Mouse (Mus musculus) liver, embryonic 16.5 days (tissue): Measurements from ENCODE around the gene Mapk9. TPM values are rescaled to one million over a fixed set of nuclear protein-coding genes. Genes with fewer than 3 reads are reported as not detected.

Experiments
- ATAC-seq: fragments of 200-750 bp; cut with Nextera tagmentation; 2 replicates; pipeline ENCODE4 v1.8.0; 2017; ENCODE audit warnings: low read depth, mild to moderate bottlenecking, moderate number of reproducible peaks, moderate library complexity
- H3K27ac ChIP-seq: fragments of 300-500 bp; sonication (generic); 2 replicates; pipeline ENCODE4 v1.5.1; 2014; ENCODE audit warnings: mild to moderate bottlenecking, low read length
- H3K27me3 ChIP-seq: fragments of 300-500 bp; sonication (generic); 2 replicates; pipeline ENCODE4 v1.6.1; 2014; ENCODE audit warnings: low read depth, low read length, mixed read lengths; ENCODE audit not compliant: control insufficient read depth, insufficient read depth
- H3K36me3 ChIP-seq: fragments of 300-500 bp; sonication (generic); 2 replicates; pipeline ENCODE4 v1.6.1; 2014; ENCODE audit warnings: mild to moderate bottlenecking; ENCODE audit not compliant: control insufficient read depth, insufficient read depth
- H3K4me1 ChIP-seq: fragments of 300-500 bp; sonication (generic); 2 replicates; pipeline ENCODE4 v1.6.1; 2014; ENCODE audit warnings: low read depth, low read length, mixed read lengths; ENCODE audit not compliant: control insufficient read depth
- H3K4me2 ChIP-seq: fragments of 300-500 bp; sonication (generic); 2 replicates; pipeline ENCODE4 v1.6.1; 2014; ENCODE audit warnings: low read depth, low read length, mixed read lengths
- H3K4me3 ChIP-seq: fragments of 300-500 bp; sonication (generic); 2 replicates; pipeline ENCODE4 v1.5.1; 2014; ENCODE audit warnings: low read depth, mild to moderate bottlenecking, low read length
- H3K9ac ChIP-seq: fragments of 300-500 bp; sonication (generic); 2 replicates; pipeline ENCODE4 v1.6.1; 2014; ENCODE audit warnings: low read depth, low read length
- H3K9me3 ChIP-seq: fragments of 300-500 bp; sonication (generic); replicated peaks from 2 replicates; pipeline ENCODE4 v1.6.1; 2016; ENCODE audit warnings: low read length; ENCODE audit not compliant: control insufficient read depth
- WGBS: fragments of 180-500 bp; shearing (Covaris S2); extraction: QIAGEN DNeasy Blood & Tissue Kit; methylation state at CpG from one replicate; pipeline ENCODE4 v1.1.7; 2014; ENCODE audit not compliant: insufficient replicate concordance; 5-methylcytosine and 5-hydroxymethylcytosine counted together
- polyA plus RNA-seq: library from polyadenylated mRNA; unstranded; fragments of >200 nt; fragmentation: Nextera tagmentation; extraction: Ambion mirVana; gene quantifications from 2 replicates; pipeline ENCODE4 v1.2.1, GENCODE M21; 2015

Mapk9 gene
- polyA plus RNA-seq, 1 experiment from 2014 or later, result 15.1 TPM

GRCm38 (mm10) chr11:49845958-49846357 lies 593 bp upstream of the Mapk9 start:
- H3K4me2 ChIP-seq, result peak overlapping the region; percentile 93
- H3K27ac ChIP-seq, result peak overlapping the region; percentile 46; the same call in 1 of the 2 replicates
- peak overlapping the region; percentile 66 for H3K9ac ChIP-seq
- no peaks in the 10 kb centered on the region for H3K36me3 ChIP-seq
- no peak for ATAC-seq
- WGBS, result 32% methylated on average over 11 of the region's 11 CpGs
- peak overlapping the region; percentile 84 for H3K4me3 ChIP-seq
- peaks cover 28% of the 10 kb centered on the region for H3K4me1 ChIP-seq
- H3K9me3 ChIP-seq, result no peaks in the 10 kb centered on the region
- H3K27me3 ChIP-seq, result no peaks in the 10 kb centered on the region

- no peaks in the 10 kb centered on the region for H3K36me3 ChIP-seq
- 2% methylated on average over 29 of the region's 29 CpGs for WGBS
- no peak for ATAC-seq
Observed at GRCm38 (mm10) chr11:49847071-49847810, 690 bp downstream of the Mapk9 start.

GRCm38 (mm10) chr11:49847811-49848078 lies 1.2 kb downstream of the Mapk9 start:
- Histone ChIP-seq H3K9me3 (no peaks in the 10 kb centered on the region), H3K4me1 (peaks cover 26% of the 10 kb centered on the region), H3K4me3 (peak overlapping the region; percentile 84), H3K27me3 (no peaks in the 10 kb centered on the region), H3K27ac (peak overlapping the region; percentile 80; the same call in 1 of the 2 replicates), H3K9ac (peak overlapping the region; percentile 88), H3K36me3 (no peaks in the 10 kb centered on the region), H3K4me2 (peak overlapping the region; percentile 93)
- no peak for ATAC-seq
- WGBS, result 28% methylated on average over 2 of the region's 2 CpGs

More at GRCm38 (mm10) chr11:49847071-49847810, 690 bp downstream of the Mapk9 start:
- Histone ChIP-seq H3K9ac (peak overlapping the region; percentile 88), H3K27me3 (no peaks in the 10 kb centered on the region), H3K9me3 (no peaks in the 10 kb centered on the region), H3K4me3 (peak overlapping the region; percentile 84), H3K4me1 (peaks cover 28% of the 10 kb centered on the region), H3K4me2 (peak overlapping the region; percentile 93), H3K27ac (peak overlapping the region; percentile 80)

GRCm38 (mm10) chr11:49848080-49848815 lies 1.7 kb downstream of the Mapk9 start:
- Histone ChIP-seq H3K27me3 (no peaks in the 10 kb centered on the region), H3K9ac (peak overlapping the region; percentile 32), H3K27ac (peak overlapping the region; percentile 74), H3K4me1 (peaks cover 24% of the 10 kb centered on the region), H3K4me3 (peak overlapping the region; percentile 84), H3K9me3 (no peaks in the 10 kb centered on the region), H3K4me2 (peak overlapping the region; percentile 93), H3K36me3 (no peaks in the 10 kb centered on the region)
- 37% methylated on average over 4 of the region's 4 CpGs for WGBS
- no peak for ATAC-seq

GRCm38 (mm10) chr11:49850331-49850730 lies 3.8 kb downstream of the Mapk9 start:
- Histone ChIP-seq H3K36me3 (0 out of 2 replicates have a peak, but pooled peaks cover 2% of the 10 kb centered on the region), H3K9me3 (no peaks in the 10 kb centered on the region), H3K4me2 (no peak overlapping the region), H3K9ac (no peak overlapping the region), H3K27me3 (no peaks in the 10 kb centered on the region), H3K4me1 (peaks cover 24% of the 10 kb centered on the region), H3K27ac (no peak overlapping the region), H3K4me3 (no peak overlapping the region)
- 78% methylated on average over 7 of the region's 7 CpGs for WGBS
- no peak for ATAC-seq

- Histone ChIP-seq H3K9ac (no peak overlapping the region), H3K27me3 (no peaks in the 10 kb centered on the region), H3K4me3 (no peak overlapping the region), H3K27ac (no peak overlapping the region), H3K9me3 (no peaks in the 10 kb centered on the region), H3K4me2 (no peak overlapping the region), H3K36me3 (0 out of 2 replicates have a peak, but pooled peaks cover 2% of the 10 kb centered on the region), H3K4me1 (peaks cover 4% of the 10 kb centered on the region)
- ATAC-seq, result no peak
- WGBS, result 63% methylated on average over 5 of the region's 5 CpGs
Observed at GRCm38 (mm10) chr11:49855144-49855543, 8.6 kb downstream of the Mapk9 start.

GRCm38 (mm10) chr11:49861139-49861538 lies 14.6 kb downstream of the Mapk9 start:
- Histone ChIP-seq H3K4me3 (no peak overlapping the region), H3K4me2 (no peak overlapping the region), H3K27me3 (no peaks in the 10 kb centered on the region), H3K27ac (no peak overlapping the region), H3K9ac (no peak overlapping the region), H3K36me3 (no peaks in the 10 kb centered on the region), H3K9me3 (no peaks in the 10 kb centered on the region), H3K4me1 (peaks cover 7% of the 10 kb centered on the region)
- 73% methylated on average over 4 of the region's 4 CpGs for WGBS
- no peak for ATAC-seq

GRCm38 (mm10) chr11:49863926-49864325 lies 17.4 kb downstream of the Mapk9 start:
- H3K9ac ChIP-seq, result no peak overlapping the region
- peaks cover 7% of the 10 kb centered on the region for H3K4me1 ChIP-seq

GRCm38 (mm10) chr11:49867320-49867719 lies 20.8 kb downstream of the Mapk9 start:
- Histone ChIP-seq H3K4me3 (no peak overlapping the region), H3K9me3 (no peaks in the 10 kb centered on the region), H3K4me1 (peaks cover 3% of the 10 kb centered on the region), H3K9ac (no peak overlapping the region), H3K27me3 (no peaks in the 10 kb centered on the region), H3K4me2 (no peak overlapping the region), H3K36me3 (peaks cover 4% of the 10 kb centered on the region), H3K27ac (no peak overlapping the region)
- WGBS, result 75% methylated on average over 5 of the region's 5 CpGs
- no peak for ATAC-seq

More at GRCm38 (mm10) chr11:49863926-49864325, 17.4 kb downstream of the Mapk9 start:
- Histone ChIP-seq H3K4me2 (no peak overlapping the region), H3K27me3 (no peaks in the 10 kb centered on the region), H3K36me3 (peaks cover 4% of the 10 kb centered on the region), H3K4me3 (no peak overlapping the region), H3K9me3 (no peaks in the 10 kb centered on the region), H3K27ac (no peak overlapping the region; the same call in 1 of the 2 replicates)
- ATAC-seq, result peak; percentile 76
